Mouse (Mus musculus) lung, postnatal 0 days (tissue): ENCODE data around the gene Senp1. TPM values are rescaled to one million over a fixed set of nuclear protein-coding genes. Genes with fewer than 3 reads are reported as not detected.

Experiments used
- ATAC-seq: fragments of 200-750 bp; cut with Nextera tagmentation; 2 replicates; pipeline ENCODE4 v1.8.0; 2017; ENCODE audit warnings: moderate library complexity
- DNase-seq: peaks from one replicate; pipeline ENCODE4 v3.0.0-alpha.2; 2016; ENCODE audit warnings: low spot score
- H3K27ac ChIP-seq: fragments of 300-500 bp; sonication (generic); 2 replicates; pipeline ENCODE4 v1.5.1; 2014; ENCODE audit warnings: antibody characterized with exemption, mild to moderate bottlenecking, low read length, mixed read lengths
- H3K27me3 ChIP-seq: fragments of 300-500 bp; sonication (generic); replicated peaks from 2 replicates; pipeline ENCODE4 v1.6.1; 2014; ENCODE audit warnings: low read length, mixed read lengths; ENCODE audit not compliant: insufficient read depth
- H3K36me3 ChIP-seq: fragments of 300-500 bp; sonication (generic); 2 replicates; pipeline ENCODE4 v1.6.1; 2014; ENCODE audit warnings: low read length, mixed read lengths; ENCODE audit not compliant: insufficient read depth
- H3K4me1 ChIP-seq: fragments of 300-500 bp; sonication (generic); 2 replicates; pipeline ENCODE4 v1.6.1; 2014; ENCODE audit warnings: antibody characterized with exemption, low read depth, low read length, mixed read lengths; ENCODE audit not compliant: insufficient read depth
- H3K4me2 ChIP-seq: fragments of 300-500 bp; sonication (generic); replicated peaks from 2 replicates; pipeline ENCODE4 v1.6.1; 2014; ENCODE audit warnings: low read depth, mild to moderate bottlenecking, low read length, moderate library complexity, mixed read lengths
- H3K4me3 ChIP-seq: fragments of 300-500 bp; sonication (generic); 2 replicates; pipeline ENCODE4 v1.5.1; 2014; ENCODE audit warnings: low read depth, low read length
- H3K9ac ChIP-seq: fragments of 300-500 bp; sonication (generic); replicated peaks from 2 replicates; pipeline ENCODE4 v1.6.1; 2014; ENCODE audit warnings: low read depth, mild to moderate bottlenecking
- H3K9me3 ChIP-seq: fragments of 300-500 bp; sonication (generic); 2 replicates; pipeline ENCODE4 v1.6.1; 2016; ENCODE audit warnings: low read length, mixed read lengths
- CTCF ChIP-seq: IDR thresholded peaks from 2 replicates; pipeline ENCODE4 v1.5.1; 2016; ENCODE audit warnings: antibody characterized with exemption, mild to moderate bottlenecking
- EP300 ChIP-seq: IDR thresholded peaks from 2 replicates; pipeline ENCODE4 v1.6.1; 2016; ENCODE audit warnings: antibody characterized with exemption, mild to moderate bottlenecking, control low read depth
- WGBS: fragments of 180-500 bp; shearing (Covaris S2); extraction: QIAGEN DNeasy Blood & Tissue Kit; methylation state at CpG from one replicate; pipeline ENCODE4 v1.1.7; 2014; 5-methylcytosine and 5-hydroxymethylcytosine counted together
- polyA plus RNA-seq: library from polyadenylated mRNA; unstranded; fragments of >200 nt; fragmentation: Nextera tagmentation; extraction: Ambion mirVana; gene quantifications from 2 replicates; pipeline ENCODE4 v1.2.1, GENCODE M21; 2015

Gene Senp1
- polyA plus RNA-seq, 1 experiment from 2014 or later: 9.2 TPM

DNA sequence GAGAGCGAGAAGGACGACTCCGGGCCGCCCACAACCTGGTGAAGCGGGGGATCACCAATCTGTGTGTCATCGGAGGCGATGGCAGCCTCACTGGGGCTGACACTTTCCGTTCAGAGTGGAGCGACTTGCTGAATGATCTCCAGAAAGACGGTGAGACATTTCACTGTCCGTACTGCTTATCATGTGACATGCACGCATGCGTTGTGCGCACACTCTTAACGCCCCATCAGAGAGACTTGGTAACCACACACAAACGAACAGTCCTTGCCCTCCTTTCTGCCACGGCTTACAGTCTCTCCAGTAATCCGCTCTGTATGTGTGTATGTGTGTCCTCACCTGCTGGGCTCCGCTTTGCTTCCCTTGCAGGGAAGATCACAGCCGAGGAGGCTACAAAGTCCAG is 27.3 kb upstream of the Senp1 start:
- no peak overlapping the region for H3K4me3 ChIP-seq
- TF ChIP-seq EP300 (no peak), CTCF (no peak)
- no peak overlapping the region for H3K27ac ChIP-seq
- 90% methylated on average over 20 of the region's 20 CpGs for WGBS
- H3K9ac ChIP-seq: no peak overlapping the region
- no peaks in the 10 kb centered on the region for H3K4me1 ChIP-seq
- no peaks in the 10 kb centered on the region for H3K9me3 ChIP-seq
- no peak overlapping the region for H3K4me2 ChIP-seq
- H3K36me3 ChIP-seq: peaks cover 24% of the 10 kb centered on the region
- DNase-seq (no peak), ATAC-seq (no peak)
- no peaks in the 10 kb centered on the region for H3K27me3 ChIP-seq

GRCm38 (mm10) chr15:98119363-98119762 is 25.8 kb upstream of the Senp1 start:
- Histone ChIP-seq H3K9ac (no peak overlapping the region), H3K4me1 (no peaks in the 10 kb centered on the region), H3K4me3 (no peak overlapping the region), H3K27me3 (no peaks in the 10 kb centered on the region), H3K36me3 (peaks cover 24% of the 10 kb centered on the region), H3K4me2 (no peak overlapping the region), H3K9me3 (no peaks in the 10 kb centered on the region), H3K27ac (no peak overlapping the region)
- TF ChIP-seq CTCF (no peak), EP300 (no peak)
- ATAC-seq: no peak
- WGBS: 87% methylated on average over 12 of the region's 12 CpGs
- DNase-seq: no peak

- Histone ChIP-seq H3K9me3 (no peaks in the 10 kb centered on the region), H3K4me3 (no peak overlapping the region), H3K4me1 (no peaks in the 10 kb centered on the region), H3K4me2 (no peak overlapping the region), H3K27ac (no peak overlapping the region), H3K27me3 (no peaks in the 10 kb centered on the region), H3K9ac (no peak overlapping the region), H3K36me3 (peaks cover 5% of the 10 kb centered on the region; the same call in 1 of the 2 replicates)
- DNase-seq (no peak), ATAC-seq (no peak)
- WGBS: 82% methylated on average over 5 of the region's 5 CpGs
- no peak for TF ChIP-seq EP300
- no peak for TF ChIP-seq CTCF
Observed at GRCm38 (mm10) chr15:98116287-98116686, 22.7 kb upstream of the Senp1 start.

DNA sequence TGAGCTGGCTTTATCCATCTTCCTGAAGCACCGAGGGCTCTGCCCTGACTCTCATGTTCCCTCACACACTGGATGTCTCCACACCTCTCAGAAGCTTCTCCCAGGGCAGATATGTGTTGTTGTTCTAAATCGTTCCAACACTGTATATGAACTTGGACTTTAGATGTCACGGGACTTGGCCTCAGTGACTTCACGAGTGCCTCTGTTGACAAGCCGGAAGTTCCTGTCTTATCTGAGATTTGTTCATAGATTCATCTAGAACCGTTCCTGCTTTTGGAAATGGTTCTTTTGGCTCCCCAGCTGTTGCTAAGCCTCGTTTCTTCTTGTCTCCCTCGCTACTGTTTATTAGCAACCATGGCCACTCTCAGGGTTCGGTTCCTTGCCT is 22.2 kb upstream of the Senp1 start:
- no peak for ATAC-seq
- H3K4me1 ChIP-seq: no peaks in the 10 kb centered on the region
- DNase-seq: no peak
- TF ChIP-seq EP300 (no peak), CTCF (no peak)
- peaks cover 4% of the 10 kb centered on the region; the same call in 1 of the 2 replicates for H3K36me3 ChIP-seq
- no peaks in the 10 kb centered on the region for H3K27me3 ChIP-seq
- H3K9me3 ChIP-seq: no peaks in the 10 kb centered on the region
- 84% methylated on average over 9 of the region's 9 CpGs for WGBS
- no peak overlapping the region for H3K4me2 ChIP-seq
- H3K4me3 ChIP-seq: no peak overlapping the region
- H3K9ac ChIP-seq: no peak overlapping the region
- H3K27ac ChIP-seq: no peak overlapping the region

DNA sequence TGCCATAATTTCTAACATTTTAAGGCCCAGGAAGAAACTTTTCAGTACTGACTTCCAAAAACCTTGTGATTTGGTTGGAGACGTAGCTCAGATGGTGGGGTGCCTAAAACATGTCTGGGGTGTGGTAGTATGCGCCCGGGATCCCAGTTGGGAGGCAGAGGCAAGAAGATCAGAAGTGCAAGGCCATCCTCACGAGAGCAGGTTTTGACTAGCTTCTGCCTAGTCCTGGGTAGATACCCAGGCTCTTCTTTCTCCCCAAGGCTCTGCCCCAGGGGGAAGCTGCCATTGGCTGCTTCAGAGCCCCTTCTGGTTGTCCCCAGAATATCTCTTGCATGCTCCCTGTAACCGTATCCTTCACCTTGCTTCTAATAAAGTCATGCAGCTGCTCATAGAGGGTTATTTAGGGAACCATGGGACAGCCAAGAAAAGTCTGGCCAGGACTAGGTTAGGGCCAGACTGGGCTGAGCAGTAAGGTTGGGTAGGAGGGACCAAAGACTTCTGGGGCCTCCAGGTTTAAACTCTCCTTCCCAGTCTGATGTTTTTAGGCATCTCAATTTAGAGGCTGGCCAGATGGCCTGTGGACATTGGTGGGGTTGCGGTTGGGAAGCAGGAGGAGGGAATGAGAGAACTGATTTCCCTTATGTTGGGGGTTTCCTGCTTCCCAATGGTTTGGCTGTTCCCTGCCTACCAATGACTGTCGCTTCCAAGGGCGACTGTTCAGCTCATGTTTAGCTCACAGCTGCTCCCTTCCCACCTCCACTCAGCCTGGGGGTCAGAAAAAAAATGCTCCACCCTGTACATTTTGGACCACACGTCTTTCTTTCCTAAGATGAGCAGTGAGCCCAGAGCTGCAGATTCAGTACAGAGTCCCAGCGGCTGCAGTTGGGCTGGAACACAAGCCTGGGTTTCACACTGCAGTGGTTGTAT is 21.6 kb upstream of the Senp1 start:
- Histone ChIP-seq H3K36me3 (peaks cover 4% of the 10 kb centered on the region; the same call in 1 of the 2 replicates), H3K4me2 (no peak overlapping the region), H3K9me3 (no peaks in the 10 kb centered on the region), H3K9ac (no peak overlapping the region), H3K4me1 (no peaks in the 10 kb centered on the region), H3K27ac (no peak overlapping the region), H3K4me3 (no peak overlapping the region), H3K27me3 (no peaks in the 10 kb centered on the region)
- TF ChIP-seq EP300 (no peak), CTCF (no peak)
- DNase-seq (no peak), ATAC-seq (no peak)
- WGBS: 84% methylated on average over 10 of the region's 10 CpGs

DNA sequence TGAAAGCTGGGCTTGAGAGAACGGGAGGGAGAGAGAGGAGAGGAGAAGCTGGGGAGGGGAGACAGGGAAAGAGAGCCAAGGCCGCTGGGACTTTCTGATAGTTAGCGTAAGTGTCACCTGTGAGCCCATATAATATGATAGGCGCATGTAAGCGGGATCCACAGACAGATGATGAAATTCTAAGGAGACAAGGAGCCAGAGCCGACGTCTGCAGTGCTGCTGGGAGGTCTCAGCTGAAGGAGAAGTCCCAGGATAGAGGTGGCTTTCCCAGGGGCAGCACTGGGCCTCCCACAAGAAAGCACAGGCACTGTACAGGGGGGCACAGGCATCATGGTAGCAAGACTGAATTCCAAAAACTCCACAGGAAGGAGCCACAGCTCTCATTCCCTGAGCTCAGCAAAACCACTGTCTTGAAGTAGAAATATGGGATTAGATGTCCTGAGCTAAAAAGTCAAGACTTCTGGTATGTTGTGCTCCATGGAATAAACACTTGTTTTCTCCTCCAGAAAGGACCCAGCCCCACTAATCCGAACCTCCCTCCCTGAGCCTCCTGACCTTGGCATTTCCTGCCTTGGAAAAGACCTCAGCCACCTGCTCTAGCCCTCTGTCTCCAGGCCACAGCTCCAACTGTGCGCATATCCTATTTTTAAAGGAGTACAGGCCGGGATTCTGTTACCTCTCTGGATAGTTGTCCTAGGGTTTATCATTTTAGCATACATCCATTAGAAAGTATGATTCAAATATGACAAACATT is 20.7 kb upstream of the Senp1 start:
- Histone ChIP-seq H3K4me1 (no peaks in the 10 kb centered on the region), H3K27ac (no peak overlapping the region), H3K36me3 (peaks cover 4% of the 10 kb centered on the region; the same call in 1 of the 2 replicates), H3K9me3 (no peaks in the 10 kb centered on the region), H3K4me3 (no peak overlapping the region), H3K9ac (no peak overlapping the region), H3K27me3 (no peaks in the 10 kb centered on the region), H3K4me2 (no peak overlapping the region)
- ATAC-seq (no peak), DNase-seq (no peak)
- TF ChIP-seq CTCF (no peak), EP300 (no peak)
- 81% methylated on average over 10 of the region's 10 CpGs for WGBS
